Mouse (Mus musculus) CH12.LX (cell line): ENCODE measurements around the gene Kcnd3. TPM values are rescaled to one million over a fixed set of nuclear protein-coding genes. Genes with fewer than 3 reads are reported as not detected.

ENCODE experiments used
- DNase-seq: peaks from one replicate; pipeline ENCODE4 v3.0.0-alpha.2; 2013; ENCODE audit errors: extremely low read depth
- H3K27ac ChIP-seq: 2 replicates; pipeline ENCODE4 v1.5.1; 2012; ENCODE audit warnings: low read depth, mild to moderate bottlenecking, control low read depth, moderate library complexity; ENCODE audit not compliant: insufficient read depth
- H3K27me3 ChIP-seq: replicated peaks from 2 replicates; pipeline ENCODE3; 2012; ENCODE audit warnings: inconsistent platforms
- H3K36me3 ChIP-seq, 2 experiments: replicated peaks in 1 of 2; 2 replicates each; pipeline versions ENCODE3 to v1.6.1; 2012; ENCODE audit warnings: inconsistent platforms in 1 of 2, low read length in 1 of 2, mild to moderate bottlenecking in 1 of 2, mixed read lengths in 1 of 2, moderate library complexity in 1 of 2; ENCODE audit not compliant: control insufficient read depth in 1 of 2, insufficient read depth in 1 of 2
- H3K4me1 ChIP-seq, 2 experiments: 2 replicates each; pipeline ENCODE4 v1.6.1; 2012; ENCODE audit warnings: inconsistent platforms in 1 of 2, moderate library complexity in 1 of 2; ENCODE audit not compliant: insufficient read depth in 2 of 2, control insufficient read depth in 1 of 2
- H3K4me2 ChIP-seq: 2 replicates; pipeline ENCODE4 v1.6.1; 2012; ENCODE audit warnings: low read depth, mild to moderate bottlenecking, control low read depth; ENCODE audit not compliant: poor library complexity, insufficient read depth, severe bottlenecking
- H3K4me3 ChIP-seq, 3 experiments: fragments of 150-350 bp in 1 of 3; sonication (generic) in 1 of 3; replicated peaks in 1 of 3; 2 replicates each; pipeline versions ENCODE3 to v1.5.1; 2011 to 2012; ENCODE audit warnings: low read depth in 2 of 3, low read length in 2 of 3, mild to moderate bottlenecking in 2 of 3, moderate library complexity in 2 of 3, control low read depth in 1 of 3, improper control_type of control experiment in 1 of 3, inconsistent platforms in 1 of 3, mixed read lengths in 1 of 3; ENCODE audit not compliant: poor library complexity in 1 of 3
- H3K79me2 ChIP-seq: replicated peaks from 2 replicates; pipeline ENCODE4 v1.6.1; 2012; ENCODE audit warnings: mild to moderate bottlenecking, moderate library complexity; ENCODE audit not compliant: control insufficient read depth, poor library complexity, insufficient read depth, severe bottlenecking; ENCODE audit errors: extremely low read depth
- H3K9ac ChIP-seq: 2 replicates; pipeline ENCODE4 v1.6.1; 2012; ENCODE audit warnings: low read depth, mild to moderate bottlenecking, control low read depth, moderate library complexity; ENCODE audit not compliant: insufficient read depth
- H3K9me3 ChIP-seq: replicated peaks from 2 replicates; pipeline ENCODE3; 2012; ENCODE audit warnings: low read length, inconsistent platforms, mixed read lengths
- BHLHE40 ChIP-seq: IDR thresholded peaks from 2 replicates; pipeline ENCODE4 v1.6.1; 2011; ENCODE audit warnings: mild to moderate bottlenecking, low read depth, low read length, improper control_type of control experiment
- CHD1 ChIP-seq: IDR thresholded peaks from 2 replicates; pipeline ENCODE4 v1.6.1; 2012; ENCODE audit warnings: low read depth, low read length, improper control_type of control experiment, inconsistent platforms
- CHD2 ChIP-seq: IDR thresholded peaks from 2 replicates; pipeline ENCODE4 v1.6.1; 2011; ENCODE audit warnings: low read length, improper control_type of control experiment
- CTCF ChIP-seq, 2 experiments: IDR thresholded peaks in 1 of 2; conservative IDR thresholded peaks in 1 of 2; 2 replicates each; pipeline ENCODE4 v1.5.1; 2011 to 2012; ENCODE audit warnings: low read depth in 2 of 2, low read length in 2 of 2, improper control_type of control experiment in 1 of 2, inconsistent platforms in 1 of 2, mild to moderate bottlenecking in 1 of 2, moderate library complexity in 1 of 2
- E2F4 ChIP-seq: IDR thresholded peaks from 2 replicates; pipeline ENCODE4 v1.6.1; 2011; ENCODE audit warnings: low read depth, low read length, improper control_type of control experiment; ENCODE audit not compliant: insufficient replicate concordance
- ELF1 ChIP-seq: IDR thresholded peaks from 2 replicates; pipeline ENCODE4 v1.6.1; 2014; ENCODE audit warnings: low read depth, mild to moderate bottlenecking, inconsistent platforms, low read length, improper control_type of control experiment
- EP300 ChIP-seq: IDR thresholded peaks from 2 replicates; pipeline ENCODE4 v1.6.1; 2011; ENCODE audit warnings: low read length, improper control_type of control experiment
- ETS1 ChIP-seq: conservative IDR thresholded peaks from 2 replicates; pipeline ENCODE4 v1.6.1; 2012; ENCODE audit warnings: low read depth, mild to moderate bottlenecking, inconsistent platforms, low read length, improper control_type of control experiment, moderate library complexity
- GABPA ChIP-seq: IDR thresholded peaks from 2 replicates; pipeline ENCODE4 v1.6.1; 2012; ENCODE audit warnings: low read depth, low read length, improper control_type of control experiment, inconsistent platforms; ENCODE audit not compliant: insufficient replicate concordance
- HCFC1 ChIP-seq: IDR thresholded peaks from 2 replicates; pipeline ENCODE4 v1.6.1; 2012; ENCODE audit warnings: low read depth, mild to moderate bottlenecking, inconsistent platforms, low read length, improper control_type of control experiment
- JUN ChIP-seq: IDR thresholded peaks from 2 replicates; pipeline ENCODE4 v1.6.1; 2011; ENCODE audit warnings: low read depth, mild to moderate bottlenecking, low read length, improper control_type of control experiment, moderate library complexity; ENCODE audit not compliant: insufficient read depth
- JUND ChIP-seq: conservative IDR thresholded peaks from 2 replicates; pipeline ENCODE4 v1.6.1; 2011; ENCODE audit warnings: low read depth, low read length, improper control_type of control experiment
- MAZ ChIP-seq: IDR thresholded peaks from 2 replicates; pipeline ENCODE4 v1.6.1; 2012; ENCODE audit warnings: low read depth, mild to moderate bottlenecking, inconsistent platforms, low read length, improper control_type of control experiment, moderate library complexity
- MEF2A ChIP-seq: IDR thresholded peaks from 2 replicates; pipeline ENCODE4 v1.6.1; 2014; ENCODE audit warnings: low read depth, mild to moderate bottlenecking, inconsistent platforms, low read length, improper control_type of control experiment, borderline replicate concordance
- MXI1 ChIP-seq: IDR thresholded peaks from 2 replicates; pipeline ENCODE4 v1.6.1; 2011; ENCODE audit warnings: mild to moderate bottlenecking, low read depth, low read length, improper control_type of control experiment
- MYC ChIP-seq: IDR thresholded peaks from 2 replicates; pipeline ENCODE4 v1.6.1; 2011; ENCODE audit warnings: low read depth, mild to moderate bottlenecking, improper control_type of control experiment, low read length
- NELFE ChIP-seq: IDR thresholded peaks from 2 replicates; pipeline ENCODE4 v1.6.1; 2011; ENCODE audit warnings: low read depth, low read length, improper control_type of control experiment
- NRF1 ChIP-seq: IDR thresholded peaks from 2 replicates; pipeline ENCODE4 v1.6.1; 2014; ENCODE audit warnings: low read depth, mild to moderate bottlenecking, inconsistent platforms, low read length, improper control_type of control experiment, moderate library complexity
- PAX5 ChIP-seq: IDR thresholded peaks from 2 replicates; pipeline ENCODE4 v1.6.1; 2012; ENCODE audit warnings: low read length, inconsistent platforms, mixed read lengths
- POLR2A ChIP-seq: IDR thresholded peaks from 2 replicates; pipeline ENCODE4 v1.6.1; 2011; ENCODE audit warnings: low read depth, mild to moderate bottlenecking, improper control_type of control experiment, low read length
- POLR2AphosphoS2 ChIP-seq: IDR thresholded peaks from 2 replicates; pipeline ENCODE4 v1.6.1; 2011; ENCODE audit warnings: low read depth, low read length, improper control_type of control experiment
- RAD21 ChIP-seq: IDR thresholded peaks from 2 replicates; pipeline ENCODE4 v1.6.1; 2011; ENCODE audit warnings: low read depth, mild to moderate bottlenecking, low read length, improper control_type of control experiment, moderate library complexity
- RCOR1 ChIP-seq: conservative IDR thresholded peaks from 2 replicates; pipeline ENCODE4 v1.6.1; 2012; ENCODE audit warnings: low read depth, mild to moderate bottlenecking, inconsistent platforms, low read length, improper control_type of control experiment
- SIN3A ChIP-seq: IDR thresholded peaks from 2 replicates; pipeline ENCODE4 v1.6.1; 2012; ENCODE audit warnings: low read length, improper control_type of control experiment, inconsistent platforms
- TBP ChIP-seq: conservative IDR thresholded peaks from 2 replicates; pipeline ENCODE4 v1.6.1; 2011; ENCODE audit warnings: low read depth, low read length, improper control_type of control experiment
- UBTF ChIP-seq: IDR thresholded peaks from 2 replicates; pipeline ENCODE4 v1.6.1; 2012; ENCODE audit warnings: low read depth, mild to moderate bottlenecking, inconsistent platforms, low read length, improper control_type of control experiment, moderate library complexity
- USF1 ChIP-seq: IDR thresholded peaks from 2 replicates; pipeline ENCODE4 v1.6.1; 2014; ENCODE audit warnings: low read depth, mild to moderate bottlenecking, inconsistent platforms, low read length, improper control_type of control experiment
- USF2 ChIP-seq: conservative IDR thresholded peaks from 2 replicates; pipeline ENCODE4 v1.6.1; 2011; ENCODE audit warnings: low read depth, low read length, improper control_type of control experiment
- ZNF384 ChIP-seq: IDR thresholded peaks from 2 replicates; pipeline ENCODE4 v1.6.1; 2012; ENCODE audit warnings: low read depth, low read length, improper control_type of control experiment, inconsistent platforms
- dilution Hi-C: fragments of 300-500 bp; cut with MboI; formaldehyde crosslinking; loops from 2 replicates; pipeline ENCODE4 v1.14.3; 2020; ENCODE audit warnings: low sequenced_read_pairs; ENCODE audit not compliant: extremely low pct_unique_long_range_greater_than_20kb, extremely low pct_ligation_motif_present
- in situ Hi-C: fragments of 300-500 bp; cut with MboI; formaldehyde crosslinking; loops from 3 replicates; pipeline ENCODE4 v1.14.3; 2019; ENCODE audit warnings: low sequenced_read_pairs, low pct_ligation_motif_present, low pct_unique_long_range_greater_than_20kb, mixed read lengths
- polyA plus RNA-seq: library from polyadenylated mRNA; unstranded; fragments of >175 nt; gene quantifications from 2 replicates; pipeline ENCODE4 v1.2.1, GENCODE M21; 2012; ENCODE audit warnings: low read depth; ENCODE audit not compliant: insufficient read length
- total RNA-seq, 2 experiments: library from RNA; depleted of rRNA; stranded (reverse); fragments of 300-350 nt in 1 of 2; fragments of >200 nt in 1 of 2; gene quantifications; 2 replicates each; pipeline ENCODE4 v1.2.3; 2012 to 2014

Gene Kcnd3
- total and polyA plus RNA-seq, 3 experiments = not detected

DNA sequence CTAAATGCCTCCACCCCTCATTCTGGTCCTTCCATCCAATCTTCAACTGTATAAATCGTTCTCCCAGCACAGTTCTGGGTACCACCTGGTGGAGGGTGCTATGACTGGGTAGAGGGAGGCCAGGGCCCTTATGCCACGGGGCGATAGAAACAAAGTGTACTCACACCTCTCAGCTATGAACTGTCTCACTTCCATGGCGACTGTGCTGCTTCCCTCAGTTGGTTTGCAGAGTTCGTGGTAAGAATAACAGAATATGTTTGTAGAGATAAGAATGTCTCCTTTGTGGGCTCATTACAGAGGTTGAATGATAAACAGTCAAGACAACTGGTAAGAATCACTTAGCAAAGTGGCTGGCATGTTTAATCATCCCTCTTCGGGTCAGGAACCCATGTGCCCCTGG is 68.3 kb downstream of the Kcnd3 start:
- dilution Hi-C loops (no loop called here), in situ Hi-C loops (no loop called here)
- no peaks in the 10 kb centered on the region for H3K79me2 ChIP-seq
- TF ChIP-seq UBTF (no peak), NELFE (no peak), JUN (no peak), SIN3A (no peak), USF2 (no peak), GABPA (no peak), CHD2 (no peak), PAX5 (no peak), BHLHE40 (no peak), RCOR1 (no peak), CHD1 (no peak), POLR2A (no peak), HCFC1 (no peak), EP300 (no peak), ETS1 (no peak), MEF2A (no peak), MXI1 (no peak), TBP (no peak)
- DNase-seq = no peak
- no peaks in the 10 kb centered on the region for H3K9me3 ChIP-seq
- H3K4me3 ChIP-seq = no peak overlapping the region
- no peaks in the 10 kb centered on the region for H3K4me1 ChIP-seq
- no peaks in the 10 kb centered on the region for H3K36me3 ChIP-seq
- H3K9ac ChIP-seq = no peak overlapping the region
- no peak overlapping the region for H3K4me2 ChIP-seq
- peaks cover 85% of the 10 kb centered on the region for H3K27me3 ChIP-seq
- no peak overlapping the region for H3K27ac ChIP-seq

DNA sequence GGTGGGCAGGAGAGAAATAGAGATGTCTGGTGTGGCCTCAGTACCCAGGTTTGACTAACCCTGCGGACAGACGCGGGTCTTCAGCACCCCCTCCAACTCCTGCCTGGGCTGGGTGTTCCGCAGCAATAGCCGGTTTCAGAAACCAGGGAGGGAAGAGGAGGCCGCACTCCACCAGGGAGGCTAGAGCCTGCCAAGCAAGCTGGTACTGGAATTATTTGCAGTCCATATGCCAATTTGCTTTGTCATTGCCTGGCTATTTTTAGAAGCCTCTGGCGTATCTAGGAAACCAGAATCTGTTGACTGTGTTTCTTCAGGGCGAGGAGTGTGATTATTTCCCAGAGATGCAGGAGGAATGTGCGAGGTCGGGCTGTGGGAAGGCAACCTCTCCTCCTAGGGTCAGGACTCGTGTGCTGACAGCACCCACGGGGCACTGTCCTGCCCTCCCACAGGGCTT is 69.1 kb downstream of the Kcnd3 start:
- in situ Hi-C loops = no loop called here
- no peak overlapping the region for H3K27ac ChIP-seq
- H3K79me2 ChIP-seq = no peaks in the 10 kb centered on the region
- H3K27me3 ChIP-seq = peaks cover 84% of the 10 kb centered on the region
- no peaks in the 10 kb centered on the region for H3K9me3 ChIP-seq
- no peaks in the 10 kb centered on the region for H3K4me1 ChIP-seq
- H3K4me2 ChIP-seq = no peak overlapping the region
- TF ChIP-seq EP300 = no peak
- TF ChIP-seq MXI1 = no peak
- TF ChIP-seq CTCF (conservative IDR thresholded peaks at IDR 0.05 in 1 of 2, IDR thresholded peaks at IDR 0.05 in 1 of 2; ENCODE audit: low read depth in 2 of 2, low read length in 2 of 2) = no peak
- TF ChIP-seq MYC = no peak
- TF ChIP-seq NRF1 = no peak
- TF ChIP-seq ETS1 = no peak
- TF ChIP-seq MAZ = no peak
- no peak for TF ChIP-seq CHD2
- no peak for TF ChIP-seq NELFE
- TF ChIP-seq JUN = no peak
- TF ChIP-seq HCFC1 = no peak
- TF ChIP-seq ZNF384 = no peak
- no peak for TF ChIP-seq JUND
- TF ChIP-seq POLR2AphosphoS2 = no peak
- TF ChIP-seq E2F4 = no peak
- no peak for TF ChIP-seq RCOR1
- no peak for TF ChIP-seq USF1
- TF ChIP-seq RAD21 = no peak
- no peak for TF ChIP-seq ELF1
- dilution Hi-C loops = no loop called here
- no peak overlapping the region for H3K4me3 ChIP-seq
- DNase-seq = no peak
- H3K36me3 ChIP-seq = no peaks in the 10 kb centered on the region
- H3K9ac ChIP-seq = no peak overlapping the region
